Mouse (Mus musculus): ENCODE results near the gene Gm28041. TPM values are rescaled to one million over a fixed set of nuclear protein-coding genes. Genes with fewer than 3 reads are reported as not detected.
"Not testable (repeated sequence)": the region's sequence is repeated elsewhere in the genome, so short reads cannot be mapped to it uniquely, and the experiment has no call there.

The Gm28041 gene
- polyA plus RNA-seq (2014; fragmentation: Nextera tagmentation; extraction: Ambion mirVana), result not detected in 2 replicates

- H3K4me3 ChIP-seq (ENCODE audit: low read depth, low read length), result peak within 1 kb of the TSS; percentile 26
- not testable (repeated sequence) for H3K27me3 ChIP-seq (ENCODE audit: control insufficient read depth, insufficient read depth, low read length); H3K36me3 ChIP-seq (ENCODE audit: control insufficient read depth, insufficient read depth, low read length); H3K9ac ChIP-seq (replicated peaks; ENCODE audit: low read depth, low read length); H3K9me3 ChIP-seq (ENCODE audit: control insufficient read depth, low read length); H3K27ac ChIP-seq (ENCODE audit: low read depth, low read length); H3K4me1 ChIP-seq (ENCODE audit: control insufficient read depth, insufficient read depth, low read length)
- WGBS, result 23% methylated on average over 13 of the region's 15 CpGs
- H3K4me2 ChIP-seq (ENCODE audit: low read depth, low read length), result peak within 1 kb of the TSS; percentile 49
- peak; percentile 97 for ATAC-seq (ENCODE audit: low read depth)
These were observed at the start of gene Gm28041, which contains the start of gene Zfp456 for GRCm38 (mm10) chr13:67375050-67375911. Gene Gm28041 (minus strand): TSS chr13:67375733. Gene Zfp456 (minus strand): TSS chr13:67375810.

GRCm38 (mm10) chr13:67422532-67422931, 47.0 kb upstream of the Gm28041 start:
- H3K9ac ChIP-seq (replicated peaks; ENCODE audit: low read depth, low read length); ATAC-seq (ENCODE audit: low read depth); H3K4me2 ChIP-seq (ENCODE audit: low read depth, low read length); H3K27me3 ChIP-seq (ENCODE audit: control insufficient read depth, insufficient read depth, low read length); H3K4me1 ChIP-seq (ENCODE audit: control insufficient read depth, insufficient read depth, low read length); H3K4me3 ChIP-seq (ENCODE audit: low read depth, low read length); H3K27ac ChIP-seq (ENCODE audit: low read depth, low read length); H3K9me3 ChIP-seq (ENCODE audit: control insufficient read depth, low read length); H3K36me3 ChIP-seq (ENCODE audit: control insufficient read depth, insufficient read depth, low read length): not testable (repeated sequence)
- 75% methylated on average over 2 of the region's 2 CpGs for WGBS

- Histone ChIP-seq H3K4me1 (ENCODE audit: control insufficient read depth, insufficient read depth, low read length) (no peaks in the 10 kb centered on the region), H3K36me3 (ENCODE audit: control insufficient read depth, insufficient read depth, low read length) (no peaks in the 10 kb centered on the region), H3K27ac (ENCODE audit: low read depth, low read length) (no peak within 1 kb of the TSS), H3K9me3 (ENCODE audit: control insufficient read depth, low read length) (no peaks in the 10 kb centered on the region), H3K27me3 (ENCODE audit: control insufficient read depth, insufficient read depth, low read length) (no peaks in the 10 kb centered on the region), H3K4me3 (ENCODE audit: low read depth, low read length) (peak within 1 kb of the TSS; percentile 45), H3K4me2 (ENCODE audit: low read depth, low read length) (peak within 1 kb of the TSS; percentile 85), H3K9ac (replicated peaks; ENCODE audit: low read depth, low read length) (peak within 1 kb of the TSS; percentile 61)
- peak; percentile 89 for ATAC-seq (ENCODE audit: low read depth)
- WGBS, result 2% methylated on average over 22 of the region's 22 CpGs
These were observed 45.8 kb upstream of the Gm28041 start, which contains the start of gene Zfp459 for GRCm38 (mm10) chr13:67421207-67421857. Gene Zfp459 (minus strand): TSS chr13:67421418.

GRCm38 (mm10) chr13:67420558-67421206, 45.1 kb upstream of the Gm28041 start:
- Histone ChIP-seq H3K4me1 (ENCODE audit: control insufficient read depth, insufficient read depth, low read length) (no peaks in the 10 kb centered on the region), H3K9ac (replicated peaks; ENCODE audit: low read depth, low read length) (peak overlapping the region; percentile 61), H3K9me3 (ENCODE audit: control insufficient read depth, low read length) (no peaks in the 10 kb centered on the region), H3K27me3 (ENCODE audit: control insufficient read depth, insufficient read depth, low read length) (no peaks in the 10 kb centered on the region), H3K36me3 (ENCODE audit: control insufficient read depth, insufficient read depth, low read length) (no peaks in the 10 kb centered on the region), H3K4me3 (ENCODE audit: low read depth, low read length) (peak overlapping the region; percentile 45), H3K4me2 (ENCODE audit: low read depth, low read length) (peak overlapping the region; percentile 85), H3K27ac (ENCODE audit: low read depth, low read length) (no peak overlapping the region)
- no peak; the same call in 1 of the 2 replicates for ATAC-seq (ENCODE audit: low read depth)
- WGBS, result 40% methylated on average over 11 of the region's 11 CpGs

GRCm38 (mm10) chr13:67416811-67417210, 41.3 kb upstream of the Gm28041 start:
- H3K27ac ChIP-seq (ENCODE audit: low read depth, low read length), result no peak overlapping the region
- WGBS, result 96% methylated on average over 3 of the region's 3 CpGs
- ATAC-seq (ENCODE audit: low read depth), result no peak

GRCm38 (mm10) chr13:67415759-67416158, 40.2 kb upstream of the Gm28041 start:
- Histone ChIP-seq H3K4me2 (ENCODE audit: low read depth, low read length) (no peak overlapping the region), H3K9me3 (ENCODE audit: control insufficient read depth, low read length) (no peaks in the 10 kb centered on the region), H3K9ac (replicated peaks; ENCODE audit: low read depth, low read length) (no peak overlapping the region), H3K27ac (ENCODE audit: low read depth, low read length) (no peak overlapping the region), H3K36me3 (ENCODE audit: control insufficient read depth, insufficient read depth, low read length) (no peaks in the 10 kb centered on the region), H3K4me1 (ENCODE audit: control insufficient read depth, insufficient read depth, low read length) (no peaks in the 10 kb centered on the region), H3K27me3 (ENCODE audit: control insufficient read depth, insufficient read depth, low read length) (no peaks in the 10 kb centered on the region), H3K4me3 (ENCODE audit: low read depth, low read length) (no peak overlapping the region)
- ATAC-seq (ENCODE audit: low read depth), result no peak
- WGBS, result 90% methylated on average over 6 of the region's 6 CpGs

More at GRCm38 (mm10) chr13:67416811-67417210, 41.3 kb upstream of the Gm28041 start:
- Histone ChIP-seq H3K9me3 (ENCODE audit: control insufficient read depth, low read length) (no peaks in the 10 kb centered on the region), H3K36me3 (ENCODE audit: control insufficient read depth, insufficient read depth, low read length) (no peaks in the 10 kb centered on the region), H3K27me3 (ENCODE audit: control insufficient read depth, insufficient read depth, low read length) (no peaks in the 10 kb centered on the region), H3K4me1 (ENCODE audit: control insufficient read depth, insufficient read depth, low read length) (no peaks in the 10 kb centered on the region), H3K4me3 (ENCODE audit: low read depth, low read length) (no peak overlapping the region), H3K9ac (replicated peaks; ENCODE audit: low read depth, low read length) (no peak overlapping the region), H3K4me2 (ENCODE audit: low read depth, low read length) (no peak overlapping the region)

GRCm38 (mm10) chr13:67413634-67414033, 38.1 kb upstream of the Gm28041 start:
- H3K4me2 ChIP-seq (ENCODE audit: low read depth, low read length); H3K9ac ChIP-seq (replicated peaks; ENCODE audit: low read depth, low read length); H3K27me3 ChIP-seq (ENCODE audit: control insufficient read depth, insufficient read depth, low read length); H3K4me1 ChIP-seq (ENCODE audit: control insufficient read depth, insufficient read depth, low read length); ATAC-seq (ENCODE audit: low read depth); H3K4me3 ChIP-seq (ENCODE audit: low read depth, low read length); H3K27ac ChIP-seq (ENCODE audit: low read depth, low read length); H3K9me3 ChIP-seq (ENCODE audit: control insufficient read depth, low read length); H3K36me3 ChIP-seq (ENCODE audit: control insufficient read depth, insufficient read depth, low read length): not testable (repeated sequence)
- 82% methylated on average over 3 of the region's 3 CpGs for WGBS

GRCm38 (mm10) chr13:67399183-67399903, 23.8 kb upstream of the Gm28041 start, which contains the start of gene Zfp429:
Gene Zfp429 (minus strand): TSS chr13:67399819.
- H3K4me2 ChIP-seq (ENCODE audit: low read depth, low read length), result peak within 1 kb of the TSS; percentile 56
- H3K9me3 ChIP-seq (ENCODE audit: control insufficient read depth, low read length), result not testable (repeated sequence)
- WGBS, result 5% methylated on average over 14 of the region's 16 CpGs

More at GRCm38 (mm10) chr13:67399183-67399903, 23.8 kb upstream of the Gm28041 start, which contains the start of gene Zfp429:
- H3K27me3 ChIP-seq (ENCODE audit: control insufficient read depth, insufficient read depth, low read length); H3K27ac ChIP-seq (ENCODE audit: low read depth, low read length); H3K36me3 ChIP-seq (ENCODE audit: control insufficient read depth, insufficient read depth, low read length); H3K4me1 ChIP-seq (ENCODE audit: control insufficient read depth, insufficient read depth, low read length): not testable (repeated sequence)
- ATAC-seq (ENCODE audit: low read depth), result peak; percentile 98
- H3K4me3 ChIP-seq (ENCODE audit: low read depth, low read length), result peak within 1 kb of the TSS; percentile 46
- H3K9ac ChIP-seq (replicated peaks; ENCODE audit: low read depth, low read length), result peak within 1 kb of the TSS; percentile 44

Measured in neural tube, embryonic 14.5 days (tissue).